Mouse (Mus musculus): Measurements from ENCODE around the gene Pdik1l. TPM values are rescaled to one million over a fixed set of nuclear protein-coding genes. Genes with fewer than 3 reads are reported as not detected.

The Pdik1l gene
- total and polyA plus RNA-seq, 2 experiments from 2014 or later, result 28.9 to 43.8 TPM

DNA sequence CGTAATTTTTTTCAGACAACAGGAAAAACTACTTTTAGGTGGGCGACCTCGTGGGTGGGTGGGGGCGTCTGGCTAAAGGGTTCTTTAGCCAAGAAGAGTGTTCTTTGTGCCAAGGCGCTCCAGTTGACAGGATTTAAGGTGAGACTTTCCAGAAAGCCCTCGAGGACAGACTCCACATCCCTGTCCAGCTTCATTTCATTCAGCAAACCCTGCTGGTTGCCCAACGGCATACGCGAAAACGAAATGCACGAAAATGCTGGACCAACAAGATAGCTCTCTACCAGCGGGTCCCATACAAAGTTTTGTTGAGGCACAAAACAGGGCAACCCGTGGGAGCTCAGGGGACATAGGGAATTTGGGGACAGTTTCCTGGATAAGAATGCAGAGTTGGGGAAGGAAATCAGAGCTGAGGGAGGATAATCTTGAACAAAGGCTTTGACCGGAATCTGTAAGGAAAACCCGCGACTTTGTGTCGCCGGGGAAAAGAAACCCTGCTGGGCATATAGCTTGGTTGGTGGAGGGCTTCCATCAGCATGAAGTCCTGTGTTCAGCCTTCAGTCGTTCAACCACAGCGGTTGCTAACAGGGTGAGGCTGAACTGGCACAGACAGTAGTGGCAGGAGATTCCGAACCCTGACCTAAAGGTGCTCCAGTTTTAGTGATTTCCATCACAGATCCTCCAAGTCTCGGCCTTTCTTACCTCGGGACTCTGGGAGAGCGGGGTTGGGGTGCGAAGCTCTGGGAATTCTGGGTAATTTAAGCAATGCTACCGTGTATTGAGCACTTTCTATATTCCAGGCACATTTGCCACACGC lies 37.4 kb downstream of the Pdik1l start:
- no peak for ATAC-seq
- peak; percentile 40 for DNase-seq
- H3K27ac ChIP-seq (ENCODE audit: low read depth, low read length), result no peak overlapping the region
- no peaks in the 10 kb centered on the region for H3K36me3 ChIP-seq (ENCODE audit: insufficient read depth)
- H3K4me3 ChIP-seq (ENCODE audit: low read depth, low read length), result peak overlapping the region; percentile 53
- no peak for TF ChIP-seq CTCF (IDR thresholded peaks at IDR 0.05; ENCODE audit: low read depth)
- H3K4me1 ChIP-seq (ENCODE audit: insufficient read depth), result 0 out of 2 replicates have a peak, but pooled peaks cover 4% of the 10 kb centered on the region
- peak overlapping the region; percentile 74 for H3K9ac ChIP-seq
- H3K4me2 ChIP-seq (ENCODE audit: low read depth), result peak overlapping the region; percentile 76
- H3K9me3 ChIP-seq (ENCODE audit: low read length), result no peaks in the 10 kb centered on the region
- H3K27me3 ChIP-seq (ENCODE audit: insufficient read depth, low read length), result peaks cover 40% of the 10 kb centered on the region
- WGBS, result 6% methylated on average over 27 of the region's 27 CpGs

- peak; percentile 96 for TF ChIP-seq CTCF (IDR thresholded peaks at IDR 0.05; ENCODE audit: low read depth)
- H3K4me3 ChIP-seq (ENCODE audit: low read depth, low read length), result peak overlapping the region; percentile 53
- no peak overlapping the region for H3K27ac ChIP-seq (ENCODE audit: low read depth, low read length)
- H3K36me3 ChIP-seq (ENCODE audit: insufficient read depth), result no peaks in the 10 kb centered on the region
- no peaks in the 10 kb centered on the region for H3K9me3 ChIP-seq (ENCODE audit: low read length)
- 1% methylated on average over 30 of the region's 30 CpGs for WGBS
- H3K4me1 ChIP-seq (ENCODE audit: insufficient read depth), result peaks cover 8% of the 10 kb centered on the region; the same call in 1 of the 2 replicates
- peaks cover 40% of the 10 kb centered on the region for H3K27me3 ChIP-seq (ENCODE audit: insufficient read depth, low read length)
- peak; percentile 85 for DNase-seq
- H3K4me2 ChIP-seq (ENCODE audit: low read depth), result peak overlapping the region; percentile 76
- H3K9ac ChIP-seq, result peak overlapping the region; percentile 34; the same call in 1 of the 2 replicates
- peak; percentile 49 for ATAC-seq
These were observed 38.0 kb downstream of the Pdik1l start for GRCm38 (mm10) chr4:134249651-134250050.

GRCm38 (mm10) chr4:134246719-134247258 lies 40.9 kb downstream of the Pdik1l start, which contains the start of gene Gm30191:
Gene Gm30191 (plus strand): TSS chr4:134246935.
- Histone ChIP-seq H3K27me3 (ENCODE audit: insufficient read depth, low read length) (peaks cover 17% of the 10 kb centered on the region), H3K9ac (peak within 1 kb of the TSS; percentile 59), H3K4me2 (ENCODE audit: low read depth) (peak within 1 kb of the TSS; percentile 91), H3K4me1 (ENCODE audit: insufficient read depth) (peaks cover 10% of the 10 kb centered on the region; the same call in 1 of the 2 replicates), H3K27ac (ENCODE audit: low read depth, low read length) (no peak within 1 kb of the TSS), H3K9me3 (ENCODE audit: low read length) (no peaks in the 10 kb centered on the region), H3K36me3 (ENCODE audit: insufficient read depth) (no peaks in the 10 kb centered on the region), H3K4me3 (ENCODE audit: low read depth, low read length) (peak within 1 kb of the TSS; percentile 67)
- ATAC-seq (no peak), DNase-seq (no peak)
- TF ChIP-seq CTCF (IDR thresholded peaks at IDR 0.05; ENCODE audit: low read depth), result no peak
- WGBS, result 69% methylated on average over 7 of the region's 7 CpGs

- peaks cover 10% of the 10 kb centered on the region; the same call in 1 of the 2 replicates for H3K4me1 ChIP-seq (ENCODE audit: insufficient read depth)
- H3K36me3 ChIP-seq (ENCODE audit: insufficient read depth), result no peaks in the 10 kb centered on the region
- no peaks in the 10 kb centered on the region for H3K9me3 ChIP-seq (ENCODE audit: low read length)
- H3K9ac ChIP-seq, result no peak overlapping the region
- peak; percentile 36 for DNase-seq
- no peak overlapping the region for H3K4me3 ChIP-seq (ENCODE audit: low read depth, low read length)
- no peak for ATAC-seq
- peaks cover 17% of the 10 kb centered on the region for H3K27me3 ChIP-seq (ENCODE audit: insufficient read depth, low read length)
- TF ChIP-seq CTCF (IDR thresholded peaks at IDR 0.05; ENCODE audit: low read depth), result no peak
- no peak overlapping the region for H3K4me2 ChIP-seq (ENCODE audit: low read depth)
- WGBS, result 10% methylated on average over 4 of the region's 4 CpGs
- no peak overlapping the region for H3K27ac ChIP-seq (ENCODE audit: low read depth, low read length)
These were observed 41.4 kb downstream of the Pdik1l start for GRCm38 (mm10) chr4:134246256-134246655.

- Histone ChIP-seq H3K9me3 (ENCODE audit: low read length) (no peaks in the 10 kb centered on the region), H3K4me2 (ENCODE audit: low read depth) (peak within 1 kb of the TSS; percentile 91), H3K27ac (ENCODE audit: low read depth, low read length) (no peak within 1 kb of the TSS), H3K4me3 (ENCODE audit: low read depth, low read length) (peak within 1 kb of the TSS; percentile 67), H3K4me1 (ENCODE audit: insufficient read depth) (peaks cover 10% of the 10 kb centered on the region; the same call in 1 of the 2 replicates), H3K27me3 (ENCODE audit: insufficient read depth, low read length) (peaks cover 12% of the 10 kb centered on the region), H3K9ac (peak within 1 kb of the TSS; percentile 59), H3K36me3 (ENCODE audit: insufficient read depth) (no peaks in the 10 kb centered on the region)
- ATAC-seq, result peak; percentile 84
- TF ChIP-seq CTCF (IDR thresholded peaks at IDR 0.05; ENCODE audit: low read depth), result peak; percentile 83
- WGBS, result 2% methylated on average over 60 of the region's 60 CpGs
- peak; percentile 96 for DNase-seq
These were observed 42.4 kb downstream of the Pdik1l start, which contains the start of gene Zfp593 for GRCm38 (mm10) chr4:134245148-134245843. Gene Zfp593 (minus strand): TSS chr4:134245592.

- no peak within 1 kb of the TSS for H3K9ac ChIP-seq
- no peaks in the 10 kb centered on the region for H3K9me3 ChIP-seq (ENCODE audit: low read length)
- no peak for DNase-seq
These were observed 44.0 kb downstream of the Pdik1l start, which contains the start of gene E130218I03Rik for GRCm38 (mm10) chr4:134243516-134244250. Gene E130218I03Rik (plus strand): TSS chr4:134243662.

More at GRCm38 (mm10) chr4:134243516-134244250, 44.0 kb downstream of the Pdik1l start, which contains the start of gene E130218I03Rik:
- no peak for ATAC-seq
- Histone ChIP-seq H3K36me3 (ENCODE audit: insufficient read depth) (no peaks in the 10 kb centered on the region), H3K27ac (ENCODE audit: low read depth, low read length) (no peak within 1 kb of the TSS), H3K4me2 (ENCODE audit: low read depth) (peak within 1 kb of the TSS; percentile 91), H3K27me3 (ENCODE audit: insufficient read depth, low read length) (peaks cover 8% of the 10 kb centered on the region; the same call in 1 of the 2 replicates), H3K4me3 (ENCODE audit: low read depth, low read length) (peak within 1 kb of the TSS; percentile 67; the same call in 1 of the 2 replicates), H3K4me1 (ENCODE audit: insufficient read depth) (peaks cover 10% of the 10 kb centered on the region; the same call in 1 of the 2 replicates)
- TF ChIP-seq CTCF (IDR thresholded peaks at IDR 0.05; ENCODE audit: low read depth), result no peak
- 92% methylated on average over 17 of the region's 17 CpGs for WGBS
